Mouse (Mus musculus) heart, postnatal 0 days (tissue): Measurements from ENCODE around the gene Magi2. TPM values are rescaled to one million over a fixed set of nuclear protein-coding genes. Genes with fewer than 3 reads are reported as not detected.

ENCODE experiments used
- ATAC-seq: fragments of 200-750 bp; cut with Nextera tagmentation; 2 replicates; pipeline ENCODE4 v1.8.0; 2017; ENCODE audit warnings: low read depth, moderate number of reproducible peaks, moderate library complexity; ENCODE audit not compliant: insufficient read depth
- DNase-seq: peaks from one replicate; pipeline ENCODE4 v3.0.0-alpha.2; 2016; ENCODE audit warnings: low spot score
- H3K27ac ChIP-seq: fragments of 300-500 bp; sonication (generic); 2 replicates; pipeline ENCODE4 v1.5.1; 2014; ENCODE audit warnings: low read depth, mild to moderate bottlenecking
- H3K27me3 ChIP-seq: fragments of 300-500 bp; sonication (generic); 2 replicates; pipeline ENCODE4 v1.6.1; 2014; ENCODE audit warnings: low read length, mixed read lengths; ENCODE audit not compliant: control insufficient read depth, insufficient read depth
- H3K36me3 ChIP-seq: fragments of 300-500 bp; sonication (generic); replicated peaks from 2 replicates; pipeline ENCODE4 v1.6.1; 2014; ENCODE audit warnings: low read length, mixed read lengths; ENCODE audit not compliant: control insufficient read depth, insufficient read depth
- H3K4me1 ChIP-seq: fragments of 300-500 bp; sonication (generic); 2 replicates; pipeline ENCODE4 v1.6.1; 2014; ENCODE audit warnings: antibody characterized with exemption; ENCODE audit not compliant: control insufficient read depth, insufficient read depth
- H3K4me2 ChIP-seq: fragments of 300-500 bp; sonication (generic); 2 replicates; pipeline ENCODE4 v1.6.1; 2014; ENCODE audit warnings: low read depth, mild to moderate bottlenecking, low read length, moderate library complexity
- H3K4me3 ChIP-seq: fragments of 300-500 bp; sonication (generic); 2 replicates; pipeline ENCODE4 v1.5.1; 2014; ENCODE audit warnings: low read depth, low read length
- H3K9ac ChIP-seq: fragments of 300-500 bp; sonication (generic); replicated peaks from 2 replicates; pipeline ENCODE4 v1.6.1; 2014; ENCODE audit warnings: low read depth, low read length, mixed read lengths
- H3K9me3 ChIP-seq: fragments of 300-500 bp; sonication (generic); replicated peaks from 2 replicates; pipeline ENCODE4 v1.6.1; 2016; ENCODE audit warnings: low read length; ENCODE audit not compliant: control insufficient read depth
- CTCF ChIP-seq: IDR thresholded peaks from 2 replicates; pipeline ENCODE4 v1.5.1; 2016; ENCODE audit warnings: antibody characterized with exemption, control low read depth, low read depth
- EP300 ChIP-seq: IDR thresholded peaks from 2 replicates; pipeline ENCODE4 v1.6.1; 2016; ENCODE audit warnings: antibody characterized with exemption, low read depth
- WGBS: fragments of 180-500 bp; shearing (Covaris S2); extraction: QIAGEN DNeasy Blood & Tissue Kit; methylation state at CpG from one replicate; pipeline ENCODE4 v1.1.7; 2014; 5-methylcytosine and 5-hydroxymethylcytosine counted together
- polyA plus RNA-seq: library from polyadenylated mRNA; unstranded; fragments of >200 nt; fragmentation: Nextera tagmentation; extraction: Ambion mirVana; gene quantifications from 2 replicates; pipeline ENCODE4 v1.2.1, GENCODE M21; 2015
- total RNA-seq: library from RNA; depleted of rRNA; stranded (reverse); fragments of >200 nt; gene quantifications from 2 replicates; pipeline ENCODE4 v1.2.3, GENCODE M21; 2014; ENCODE audit warnings: low replicate concordance

Gene Magi2
- total and polyA plus RNA-seq, 2 experiments from 2014 or later = 1.7 to 9.5 TPM

- H3K9ac ChIP-seq = no peak overlapping the region
- no peaks in the 10 kb centered on the region for H3K9me3 ChIP-seq
- ATAC-seq = no peak
- no peak overlapping the region for H3K4me3 ChIP-seq
- H3K4me2 ChIP-seq = no peak overlapping the region
- H3K36me3 ChIP-seq = no peaks in the 10 kb centered on the region
- no peak for DNase-seq
- 94% methylated on average over 2 of the region's 2 CpGs for WGBS
- H3K27me3 ChIP-seq = no peaks in the 10 kb centered on the region
- TF ChIP-seq EP300 = no peak
- TF ChIP-seq CTCF = no peak
- no peak overlapping the region for H3K27ac ChIP-seq
- H3K4me1 ChIP-seq = no peaks in the 10 kb centered on the region
Measured at GRCm38 (mm10) chr5:20048386-20048785, 821.5 kb downstream of the Magi2 start.

DNA sequence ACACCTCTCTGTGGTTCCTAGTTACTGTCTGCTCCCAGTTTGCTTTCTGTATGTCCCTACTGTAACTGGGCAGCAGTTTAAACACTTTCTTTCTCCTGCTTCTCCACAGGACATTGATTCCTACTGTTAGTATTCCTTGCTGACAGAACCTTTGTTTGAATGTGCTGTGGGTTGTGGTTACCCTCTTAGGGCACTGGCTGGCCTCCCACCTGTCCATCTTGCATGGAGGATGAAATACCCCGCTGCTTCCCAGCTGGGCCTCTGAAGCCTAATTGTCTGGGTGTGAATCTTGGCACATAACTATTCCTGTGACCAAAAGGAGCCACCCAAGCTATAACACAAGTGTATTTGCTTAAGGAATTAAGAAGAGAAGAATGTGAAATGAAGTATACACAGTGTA is 823.4 kb downstream of the Magi2 start:
- H3K36me3 ChIP-seq = no peaks in the 10 kb centered on the region
- H3K27me3 ChIP-seq = no peaks in the 10 kb centered on the region
- 25% methylated on average over 1 of the region's 1 CpGs for WGBS
- no peak for DNase-seq
- TF ChIP-seq EP300 (no peak), CTCF (no peak)
- no peaks in the 10 kb centered on the region for H3K4me1 ChIP-seq
- ATAC-seq = no peak
- H3K4me3 ChIP-seq = no peak overlapping the region
- no peak overlapping the region for H3K4me2 ChIP-seq
- H3K9ac ChIP-seq = no peak overlapping the region
- no peaks in the 10 kb centered on the region for H3K9me3 ChIP-seq
- H3K27ac ChIP-seq = no peak overlapping the region

- H3K9ac ChIP-seq = no peak overlapping the region
- no peak overlapping the region for H3K4me3 ChIP-seq
- TF ChIP-seq EP300 (no peak), CTCF (no peak)
- DNase-seq (no peak), ATAC-seq (no peak)
- no peak overlapping the region for H3K27ac ChIP-seq
- no peaks in the 10 kb centered on the region for H3K9me3 ChIP-seq
- H3K4me2 ChIP-seq = no peak overlapping the region
- H3K4me1 ChIP-seq = no peaks in the 10 kb centered on the region
- no peaks in the 10 kb centered on the region for H3K27me3 ChIP-seq
- H3K36me3 ChIP-seq = no peaks in the 10 kb centered on the region
- 84% methylated on average over 1 of the region's 1 CpGs for WGBS
Measured at GRCm38 (mm10) chr5:20055000-20055399, 828.2 kb downstream of the Magi2 start.

DNA sequence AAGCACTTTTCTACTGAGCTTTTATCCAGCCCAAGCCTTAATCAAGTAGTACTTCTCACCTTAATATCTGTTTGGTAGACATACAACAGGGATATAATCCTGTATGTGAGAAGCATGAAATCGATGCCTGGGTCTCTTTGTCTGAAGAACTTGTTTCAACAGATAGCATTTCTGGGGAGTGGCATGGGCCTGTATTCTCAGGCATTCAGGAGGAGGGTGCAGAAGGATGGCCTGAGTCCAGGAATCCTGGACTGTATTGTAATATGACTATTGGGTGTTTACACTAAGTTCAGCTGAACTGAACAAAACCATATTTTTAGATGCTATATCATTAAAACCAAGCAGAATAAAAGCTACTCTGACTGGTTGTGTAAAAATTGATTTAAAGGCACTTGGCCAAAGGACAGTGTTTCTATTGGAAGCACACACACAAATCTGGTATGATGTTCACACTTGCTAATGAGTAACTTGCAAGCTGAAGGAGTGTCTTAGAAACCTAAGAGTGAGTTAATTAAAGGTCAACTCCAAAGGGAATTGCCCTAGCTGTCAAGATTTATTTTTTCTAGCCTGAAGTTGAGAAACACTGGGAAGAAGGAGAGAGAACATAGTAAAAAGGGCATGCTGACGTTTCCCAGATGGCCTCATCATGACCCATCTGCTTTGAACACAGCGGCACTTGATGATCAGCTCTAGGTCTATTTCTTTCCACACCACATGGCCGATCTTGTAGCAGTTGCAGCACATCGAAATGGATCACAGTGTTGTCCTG is 829.4 kb downstream of the Magi2 start:
- no peaks in the 10 kb centered on the region for H3K27me3 ChIP-seq
- 42% methylated on average over 5 of the region's 5 CpGs for WGBS
- H3K9ac ChIP-seq = no peak overlapping the region
- H3K4me3 ChIP-seq = no peak overlapping the region
- no peak overlapping the region for H3K27ac ChIP-seq
- TF ChIP-seq CTCF (no peak), EP300 (no peak)
- no peak for DNase-seq
- H3K9me3 ChIP-seq = no peaks in the 10 kb centered on the region
- no peak overlapping the region for H3K4me2 ChIP-seq
- no peaks in the 10 kb centered on the region for H3K4me1 ChIP-seq
- no peaks in the 10 kb centered on the region for H3K36me3 ChIP-seq
- ATAC-seq = no peak

DNA sequence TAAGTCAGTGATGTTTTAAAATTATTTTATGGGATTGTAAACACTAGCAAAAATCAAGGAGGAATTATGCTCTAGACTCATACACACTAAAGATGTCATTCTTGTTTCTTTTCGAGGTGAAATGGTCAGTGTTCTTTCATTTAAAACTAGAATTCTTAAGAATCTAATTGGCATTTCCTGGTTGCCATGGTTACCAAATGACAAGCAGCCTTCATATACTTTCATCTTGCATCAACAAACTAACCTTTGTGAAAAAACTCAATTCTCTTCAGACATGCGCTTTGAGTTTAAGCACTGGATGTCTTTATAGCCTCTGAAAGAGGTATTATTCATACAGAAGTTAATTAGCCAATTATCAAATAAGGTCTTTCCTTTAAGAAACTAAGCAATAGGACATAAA is 830.0 kb downstream of the Magi2 start:
- 81% methylated on average over 2 of the region's 2 CpGs for WGBS
- H3K4me1 ChIP-seq = no peaks in the 10 kb centered on the region
- no peak overlapping the region for H3K4me2 ChIP-seq
- no peaks in the 10 kb centered on the region for H3K9me3 ChIP-seq
- H3K27me3 ChIP-seq = no peaks in the 10 kb centered on the region
- H3K27ac ChIP-seq = no peak overlapping the region
- H3K4me3 ChIP-seq = no peak overlapping the region
- DNase-seq (no peak), ATAC-seq (no peak)
- no peaks in the 10 kb centered on the region for H3K36me3 ChIP-seq
- no peak for TF ChIP-seq CTCF
- TF ChIP-seq EP300 = no peak
- no peak overlapping the region for H3K9ac ChIP-seq

DNA sequence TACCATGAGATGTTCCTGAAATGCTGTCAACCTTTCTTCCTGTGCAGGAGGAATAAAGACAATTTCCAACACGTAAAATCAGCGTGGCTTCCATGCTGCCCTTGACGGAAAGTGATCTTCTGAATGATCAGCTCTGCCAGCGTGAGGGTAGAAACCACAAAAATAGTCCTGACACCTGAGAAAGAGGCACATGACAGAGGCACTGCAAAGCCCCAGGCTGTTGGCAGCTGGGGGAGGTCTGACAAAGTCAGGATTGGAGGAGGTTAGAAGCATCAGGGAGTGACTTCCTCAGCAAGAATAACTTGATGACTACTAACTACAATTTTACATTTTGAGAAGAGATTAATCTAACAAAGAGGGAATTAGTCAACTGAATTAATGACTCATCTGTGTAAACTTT is 835.2 kb downstream of the Magi2 start:
- 44% methylated on average over 4 of the region's 4 CpGs for WGBS
- H3K9me3 ChIP-seq = no peaks in the 10 kb centered on the region
- no peaks in the 10 kb centered on the region for H3K4me1 ChIP-seq
- H3K27me3 ChIP-seq = no peaks in the 10 kb centered on the region
- H3K9ac ChIP-seq = no peak overlapping the region
- no peak overlapping the region for H3K4me2 ChIP-seq
- DNase-seq (no peak), ATAC-seq (no peak)
- TF ChIP-seq CTCF (no peak), EP300 (no peak)
- H3K4me3 ChIP-seq = no peak overlapping the region
- no peak overlapping the region for H3K27ac ChIP-seq
- no peaks in the 10 kb centered on the region for H3K36me3 ChIP-seq
